Mouse (Mus musculus): ENCODE results near the gene Ptprd.

GRCm38 (mm10) chr4:76387887-76388286 lies 1823.9 kb downstream of the Ptprd start:
- TF ChIP-seq CTCF (conservative IDR thresholded peaks at IDR 0.05; ENCODE audit: low read length) = no peak
- TF ChIP-seq POU5F1 (IDR thresholded peaks at IDR 0.05; ENCODE audit: borderline replicate concordance, low read length) = no peak
- no peak for TF ChIP-seq NANOG (IDR thresholded peaks at IDR 0.05; ENCODE audit: borderline replicate concordance, low read length)
